Mouse (Mus musculus): Measurements from ENCODE around the gene Arhgef39. TPM values are rescaled to one million over a fixed set of nuclear protein-coding genes. Genes with fewer than 3 reads are reported as not detected.

Gene Arhgef39
- polyA plus RNA-seq, 1 experiment from 2014 or later = 61.1 TPM

DNA sequence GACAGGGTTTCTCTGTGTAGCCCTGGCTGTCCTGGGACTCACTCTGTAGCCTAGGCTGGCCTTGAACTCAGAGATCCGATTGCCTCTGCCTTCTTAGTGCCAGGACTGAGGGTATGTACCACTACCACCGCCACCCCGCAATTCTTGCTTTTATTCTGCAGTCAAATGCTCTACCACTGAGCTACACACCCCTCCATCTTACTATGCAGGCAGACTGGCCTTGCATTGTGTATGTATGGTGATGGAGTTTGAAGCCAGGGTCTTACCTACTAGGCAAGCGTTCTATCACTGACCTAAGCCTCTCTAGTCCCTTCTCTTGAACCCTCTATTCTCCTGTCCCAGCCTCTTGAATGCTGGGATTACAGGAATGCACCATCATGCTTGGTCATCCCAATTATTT, 13.8 kb upstream of the Arhgef39 start:
- Histone ChIP-seq H3K4me3 (ENCODE audit: low read depth, low read length) (no peak overlapping the region), H3K4me2 (ENCODE audit: low read depth, low read length, severe bottlenecking) (no peak overlapping the region), H3K9ac (ENCODE audit: low read length) (no peak overlapping the region), H3K27me3 (ENCODE audit: control insufficient read depth, insufficient read depth, low read length) (no peaks in the 10 kb centered on the region), H3K27ac (ENCODE audit: low read depth, low read length) (no peak overlapping the region), H3K36me3 (ENCODE audit: control insufficient read depth, insufficient read depth, low read length) (no peaks in the 10 kb centered on the region), H3K4me1 (replicated peaks; ENCODE audit: control insufficient read depth, insufficient read depth, low read length) (peaks cover 9% of the 10 kb centered on the region; the same call in 1 of the 2 replicates), H3K9me3 (ENCODE audit: control insufficient read depth, low read length) (no peaks in the 10 kb centered on the region)
- DNase-seq (ENCODE audit: low spot score) (no peak), ATAC-seq (replicated peaks; ENCODE audit: low FRiP score) (no peak)
- WGBS = 87% methylated on average over 4 of the region's 4 CpGs

- H3K36me3 ChIP-seq (ENCODE audit: control insufficient read depth, insufficient read depth, low read length) = no peaks in the 10 kb centered on the region
- no peak overlapping the region for H3K27ac ChIP-seq (ENCODE audit: low read depth, low read length)
- DNase-seq (ENCODE audit: low spot score) (no peak), ATAC-seq (replicated peaks; ENCODE audit: low FRiP score) (no peak)
- no peak overlapping the region for H3K4me3 ChIP-seq (ENCODE audit: low read depth, low read length)
- H3K4me1 ChIP-seq (replicated peaks; ENCODE audit: control insufficient read depth, insufficient read depth, low read length) = peaks cover 9% of the 10 kb centered on the region; the same call in 1 of the 2 replicates
- no peak overlapping the region for H3K4me2 ChIP-seq (ENCODE audit: low read depth, low read length, severe bottlenecking)
- H3K9me3 ChIP-seq (ENCODE audit: control insufficient read depth, low read length) = no peaks in the 10 kb centered on the region
- H3K27me3 ChIP-seq (ENCODE audit: control insufficient read depth, insufficient read depth, low read length) = peaks cover 3% of the 10 kb centered on the region
- WGBS = 72% methylated on average over 7 of the region's 7 CpGs
- no peak overlapping the region for H3K9ac ChIP-seq (ENCODE audit: low read length)
Observed at GRCm38 (mm10) chr4:43512653-43513052, 13.2 kb upstream of the Arhgef39 start.

DNA sequence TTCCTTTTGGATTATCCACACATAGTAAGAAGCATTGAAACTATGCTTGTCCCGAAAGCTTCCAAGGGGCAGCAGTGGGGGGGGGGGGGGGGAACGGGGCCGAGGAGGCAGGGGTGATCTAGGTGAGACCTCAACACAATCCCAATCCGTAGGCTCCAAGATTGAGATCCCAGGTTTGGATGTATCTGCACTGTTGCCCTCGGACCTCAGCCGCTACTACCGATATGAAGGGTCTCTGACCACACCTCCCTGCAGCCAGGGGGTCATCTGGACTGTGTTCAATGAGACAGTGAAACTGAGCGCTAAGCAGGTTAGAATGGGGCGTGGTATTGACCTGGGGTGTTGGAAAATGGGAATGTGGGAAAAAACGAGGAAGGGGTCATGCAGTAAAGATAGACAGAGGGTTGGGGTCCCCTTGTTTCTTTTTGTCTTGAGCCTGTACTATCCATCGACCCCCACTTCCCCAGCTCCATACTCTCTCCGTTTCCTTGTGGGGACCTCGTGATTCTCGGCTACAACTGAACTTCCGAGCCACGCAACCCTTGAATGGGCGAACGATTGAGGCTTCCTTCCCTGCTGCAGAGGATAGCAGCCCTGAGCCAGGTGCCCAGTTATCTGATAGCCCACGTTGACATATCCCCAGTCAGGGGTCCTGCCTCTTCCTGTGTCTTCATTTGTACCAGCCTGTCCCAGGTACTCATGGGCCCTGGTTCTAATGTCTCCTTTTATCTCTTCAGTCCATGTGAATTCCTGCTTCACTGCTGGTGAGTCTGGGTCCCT, 12.4 kb upstream of the Arhgef39 start:
- ATAC-seq (replicated peaks; ENCODE audit: low FRiP score) = no peak
- H3K4me2 ChIP-seq (ENCODE audit: low read depth, low read length, severe bottlenecking) = no peak overlapping the region
- H3K4me1 ChIP-seq (replicated peaks; ENCODE audit: control insufficient read depth, insufficient read depth, low read length) = peaks cover 9% of the 10 kb centered on the region; the same call in 1 of the 2 replicates
- H3K9ac ChIP-seq (ENCODE audit: low read length) = no peak overlapping the region
- no peak overlapping the region for H3K27ac ChIP-seq (ENCODE audit: low read depth, low read length)
- peaks cover 3% of the 10 kb centered on the region for H3K27me3 ChIP-seq (ENCODE audit: control insufficient read depth, insufficient read depth, low read length)
- H3K9me3 ChIP-seq (ENCODE audit: control insufficient read depth, low read length) = no peaks in the 10 kb centered on the region
- no peak overlapping the region for H3K4me3 ChIP-seq (ENCODE audit: low read depth, low read length)
- WGBS = 78% methylated on average over 19 of the region's 19 CpGs
- H3K36me3 ChIP-seq (ENCODE audit: control insufficient read depth, insufficient read depth, low read length) = no peaks in the 10 kb centered on the region
- no peak for DNase-seq (ENCODE audit: low spot score)

GRCm38 (mm10) chr4:43509109-43509508, 9.6 kb upstream of the Arhgef39 start:
- peaks cover 9% of the 10 kb centered on the region; the same call in 1 of the 2 replicates for H3K4me1 ChIP-seq (replicated peaks; ENCODE audit: control insufficient read depth, insufficient read depth, low read length)
- peak overlapping the region; percentile 69 for H3K4me2 ChIP-seq (ENCODE audit: low read depth, low read length, severe bottlenecking)
- 24% methylated on average over 9 of the region's 9 CpGs for WGBS
- H3K9ac ChIP-seq (ENCODE audit: low read length) = peak overlapping the region; percentile 44; the same call in 1 of the 2 replicates
- H3K4me3 ChIP-seq (ENCODE audit: low read depth, low read length) = peak overlapping the region; percentile 27; the same call in 1 of the 2 replicates
- ATAC-seq (replicated peaks; ENCODE audit: low FRiP score) (peak; percentile 58; the same call in 1 of the 2 replicates), DNase-seq (ENCODE audit: low spot score) (no peak)
- H3K36me3 ChIP-seq (ENCODE audit: control insufficient read depth, insufficient read depth, low read length) = no peaks in the 10 kb centered on the region
- no peak overlapping the region for H3K27ac ChIP-seq (ENCODE audit: low read depth, low read length)
- H3K9me3 ChIP-seq (ENCODE audit: control insufficient read depth, low read length) = no peaks in the 10 kb centered on the region
- H3K27me3 ChIP-seq (ENCODE audit: control insufficient read depth, insufficient read depth, low read length) = peaks cover 3% of the 10 kb centered on the region

DNA sequence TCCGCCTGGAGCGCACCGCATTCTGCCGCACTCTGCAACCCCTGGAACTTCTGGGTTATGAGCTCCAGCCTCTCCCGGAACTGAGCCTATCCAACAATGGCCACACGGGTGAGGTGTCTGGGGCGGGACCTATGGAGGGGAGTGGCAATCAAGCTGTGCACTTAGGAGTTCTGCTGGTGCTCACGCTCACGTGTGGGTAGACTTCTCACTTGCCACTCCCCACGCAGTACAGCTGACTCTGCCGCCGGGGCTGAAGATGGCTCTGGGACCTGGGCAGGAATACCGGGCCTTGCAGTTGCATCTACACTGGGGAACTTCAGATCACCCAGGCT, 9.1 kb upstream of the Arhgef39 start:
- H3K4me1 ChIP-seq (replicated peaks; ENCODE audit: control insufficient read depth, insufficient read depth, low read length) = peaks cover 9% of the 10 kb centered on the region; the same call in 1 of the 2 replicates
- H3K4me3 ChIP-seq (ENCODE audit: low read depth, low read length) = peak overlapping the region; percentile 27
- peak; percentile 72 for DNase-seq (ENCODE audit: low spot score)
- peak overlapping the region; percentile 69 for H3K4me2 ChIP-seq (ENCODE audit: low read depth, low read length, severe bottlenecking)
- WGBS = 5% methylated on average over 13 of the region's 13 CpGs
- H3K27me3 ChIP-seq (ENCODE audit: control insufficient read depth, insufficient read depth, low read length) = peaks cover 3% of the 10 kb centered on the region
- H3K36me3 ChIP-seq (ENCODE audit: control insufficient read depth, insufficient read depth, low read length) = no peaks in the 10 kb centered on the region
- H3K27ac ChIP-seq (ENCODE audit: low read depth, low read length) = no peak overlapping the region
- H3K9me3 ChIP-seq (ENCODE audit: control insufficient read depth, low read length) = no peaks in the 10 kb centered on the region
- peak overlapping the region; percentile 44 for H3K9ac ChIP-seq (ENCODE audit: low read length)
- ATAC-seq (replicated peaks; ENCODE audit: low FRiP score) = peak; percentile 60; the same call in 1 of the 2 replicates

GRCm38 (mm10) chr4:43507938-43508665, 8.6 kb upstream of the Arhgef39 start:
- peak overlapping the region; percentile 27 for H3K4me3 ChIP-seq (ENCODE audit: low read depth, low read length)
- DNase-seq (ENCODE audit: low spot score) = no peak
- H3K9me3 ChIP-seq (ENCODE audit: control insufficient read depth, low read length) = no peaks in the 10 kb centered on the region
- H3K27ac ChIP-seq (ENCODE audit: low read depth, low read length) = no peak overlapping the region
- peak overlapping the region; percentile 44 for H3K9ac ChIP-seq (ENCODE audit: low read length)
- H3K4me1 ChIP-seq (replicated peaks; ENCODE audit: control insufficient read depth, insufficient read depth, low read length) = peaks cover 9% of the 10 kb centered on the region; the same call in 1 of the 2 replicates
- no peaks in the 10 kb centered on the region for H3K36me3 ChIP-seq (ENCODE audit: control insufficient read depth, insufficient read depth, low read length)
- H3K27me3 ChIP-seq (ENCODE audit: control insufficient read depth, insufficient read depth, low read length) = peaks cover 3% of the 10 kb centered on the region
- peak; percentile 24; the same call in 1 of the 2 replicates for ATAC-seq (replicated peaks; ENCODE audit: low FRiP score)
- H3K4me2 ChIP-seq (ENCODE audit: low read depth, low read length, severe bottlenecking) = peak overlapping the region; percentile 69
- 14% methylated on average over 21 of the region's 22 CpGs for WGBS

DNA sequence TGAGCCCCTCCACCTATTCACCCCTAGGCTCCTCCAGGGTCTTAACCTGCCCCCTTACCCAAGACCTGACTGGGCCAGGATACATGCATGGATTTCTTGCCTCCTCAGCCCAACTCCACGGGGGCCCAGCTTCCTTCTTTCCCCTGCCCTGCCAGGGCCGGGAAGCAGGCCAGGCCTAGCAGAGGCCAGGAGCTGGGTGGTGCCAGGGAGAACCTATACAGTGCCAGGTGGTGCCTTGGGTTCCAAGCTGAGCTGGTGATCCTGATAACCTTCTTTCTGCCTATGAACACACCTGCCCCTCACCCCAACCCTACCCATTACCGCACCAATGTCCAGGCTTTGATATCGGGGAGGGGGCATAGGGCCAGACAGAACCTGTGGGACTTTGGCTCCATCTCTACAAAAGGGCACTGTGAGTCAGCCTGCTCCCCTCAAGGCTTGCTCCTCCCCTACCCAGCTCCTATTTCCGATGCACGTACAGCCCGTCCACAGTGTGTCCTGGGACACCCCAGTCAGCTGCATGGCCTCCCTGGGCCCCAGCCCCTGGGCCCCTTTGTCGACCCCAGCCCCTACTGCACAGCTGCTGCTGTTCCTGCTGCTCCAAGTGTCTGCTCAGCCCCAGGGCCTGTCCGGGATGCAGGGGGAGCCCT, 7.2 kb upstream of the Arhgef39 start, which contains the start of gene Car9:
Car9 (plus strand) TSS at position 431 of the 650 bp plus-strand sequence.
- 59% methylated on average over 9 of the region's 9 CpGs for WGBS
- no peak within 1 kb of the TSS for H3K4me3 ChIP-seq (ENCODE audit: low read depth, low read length)
- H3K9me3 ChIP-seq (ENCODE audit: control insufficient read depth, low read length) = no peaks in the 10 kb centered on the region
- H3K27me3 ChIP-seq (ENCODE audit: control insufficient read depth, insufficient read depth, low read length) = peaks cover 3% of the 10 kb centered on the region
- H3K9ac ChIP-seq (ENCODE audit: low read length) = no peak within 1 kb of the TSS
- H3K4me1 ChIP-seq (replicated peaks; ENCODE audit: control insufficient read depth, insufficient read depth, low read length) = peaks cover 9% of the 10 kb centered on the region; the same call in 1 of the 2 replicates
- no peak for DNase-seq (ENCODE audit: low spot score)
- no peak within 1 kb of the TSS for H3K27ac ChIP-seq (ENCODE audit: low read depth, low read length)
- no peaks in the 10 kb centered on the region for H3K36me3 ChIP-seq (ENCODE audit: control insufficient read depth, insufficient read depth, low read length)
- no peak for ATAC-seq (replicated peaks; ENCODE audit: low FRiP score)
- no peak within 1 kb of the TSS for H3K4me2 ChIP-seq (ENCODE audit: low read depth, low read length, severe bottlenecking)

GRCm38 (mm10) chr4:43506074-43506473, 6.6 kb upstream of the Arhgef39 start:
- peaks cover 9% of the 10 kb centered on the region; the same call in 1 of the 2 replicates for H3K4me1 ChIP-seq (replicated peaks; ENCODE audit: control insufficient read depth, insufficient read depth, low read length)
- H3K4me3 ChIP-seq (ENCODE audit: low read depth, low read length) = no peak overlapping the region
- H3K27me3 ChIP-seq (ENCODE audit: control insufficient read depth, insufficient read depth, low read length) = peaks cover 3% of the 10 kb centered on the region
- no peak overlapping the region for H3K27ac ChIP-seq (ENCODE audit: low read depth, low read length)
- DNase-seq (ENCODE audit: low spot score) (no peak), ATAC-seq (replicated peaks; ENCODE audit: low FRiP score) (no peak)
- WGBS = 80% methylated on average over 8 of the region's 8 CpGs
- H3K36me3 ChIP-seq (ENCODE audit: control insufficient read depth, insufficient read depth, low read length) = no peaks in the 10 kb centered on the region
- no peak overlapping the region for H3K9ac ChIP-seq (ENCODE audit: low read length)
- no peaks in the 10 kb centered on the region for H3K9me3 ChIP-seq (ENCODE audit: control insufficient read depth, low read length)
- H3K4me2 ChIP-seq (ENCODE audit: low read depth, low read length, severe bottlenecking) = no peak overlapping the region
